Mouse (Mus musculus) MEL-GATA-1-ER (cell line): ENCODE measurements around the gene Crb3.

Experiments used
- DNase-seq: peaks from one replicate; pipeline ENCODE4 v3.0.0-alpha.2; 2012; ENCODE audit warnings: low read depth; ENCODE audit errors: extremely low read depth

Gene Crb3

GRCm38 (mm10) chr17:57062011-57062521 lies 3.2 kb downstream of the Crb3 start:
- no peak for DNase-seq

- no peak for DNase-seq
These were observed 3.6 kb downstream of the Crb3 start for GRCm38 (mm10) chr17:57062548-57062947.

GRCm38 (mm10) chr17:57063031-57063430 lies 4.1 kb downstream of the Crb3 start:
- DNase-seq: no peak

- DNase-seq: no peak
These were observed 8.0 kb downstream of the Crb3 start for GRCm38 (mm10) chr17:57066908-57067307.

GRCm38 (mm10) chr17:57070272-57070671 lies 11.4 kb downstream of the Crb3 start:
- DNase-seq: no peak

GRCm38 (mm10) chr17:57070699-57071098 lies 11.8 kb downstream of the Crb3 start:
- DNase-seq: no peak

GRCm38 (mm10) chr17:57076916-57077315 lies 18.0 kb downstream of the Crb3 start:
- no peak for DNase-seq

GRCm38 (mm10) chr17:57078336-57078735 lies 19.4 kb downstream of the Crb3 start, which contains the start of gene Dennd1c:
Gene Dennd1c, minus strand, starts transcription at chr17:57078514.
- peak; percentile 56 for DNase-seq

GRCm38 (mm10) chr17:57079919-57080318 lies 21.0 kb downstream of the Crb3 start:
- no peak for DNase-seq

GRCm38 (mm10) chr17:57081234-57081842 lies 22.4 kb downstream of the Crb3 start:
- DNase-seq: no peak

- no peak for DNase-seq
These were observed 23.6 kb downstream of the Crb3 start for GRCm38 (mm10) chr17:57082481-57082880.

GRCm38 (mm10) chr17:57085970-57086757 lies 27.3 kb downstream of the Crb3 start:
- DNase-seq: no peak

- DNase-seq: no peak
These were observed 28.3 kb downstream of the Crb3 start, which contains the start of gene Tubb4a for GRCm38 (mm10) chr17:57087049-57087832. Gene Tubb4a, minus strand, starts transcription at chr17:57087782.

GRCm38 (mm10) chr17:57094222-57094621 lies 35.3 kb downstream of the Crb3 start:
- DNase-seq: no peak

- DNase-seq: peak; percentile 41
These were observed 37.1 kb downstream of the Crb3 start for GRCm38 (mm10) chr17:57095855-57096622.

GRCm38 (mm10) chr17:57096623-57096920 lies 37.7 kb downstream of the Crb3 start:
- DNase-seq: peak; percentile 45

- no peak for DNase-seq
These were observed 39.4 kb downstream of the Crb3 start for GRCm38 (mm10) chr17:57098321-57098720.

- DNase-seq: no peak
These were observed 40.9 kb downstream of the Crb3 start for GRCm38 (mm10) chr17:57099629-57100325.

- DNase-seq: no peak
These were observed 43.4 kb downstream of the Crb3 start for GRCm38 (mm10) chr17:57102276-57102675.

- DNase-seq: peak; percentile 35
These were observed 45.6 kb downstream of the Crb3 start for GRCm38 (mm10) chr17:57104496-57104895.
